Mouse (Mus musculus) adrenal gland, postnatal 14 days (tissue): ENCODE measurements at regions not wholly inside any gene's neighbourhood (a gene's known extent, or its start where the extent isn't known, plus 50 kb on each side); places are given as distances from the start of the nearest gene placed in this dataset.

Experiments used
- DNase-seq: peaks from one replicate; pipeline ENCODE4 v3.0.0; 2021; ENCODE audit warnings: mixed read lengths

GRCm38 (mm10) chr5:141054991-141055390 is 54.6 kb upstream of the Card11 start:
- no peak for DNase-seq

GRCm38 (mm10) chr5:141055596-141056343 is 55.4 kb upstream of the Card11 start:
- no peak for DNase-seq

- peak; percentile 15 for DNase-seq
These were observed 57.8 kb upstream of the Card11 start for GRCm38 (mm10) chr5:141058141-141058540.

GRCm38 (mm10) chr5:141058863-141059262 is 58.5 kb upstream of the Card11 start:
- DNase-seq, result no peak

- no peak for DNase-seq
These were observed 61.8 kb upstream of the Card11 start for GRCm38 (mm10) chr5:141062144-141062543.

- DNase-seq, result no peak
These were observed 67.2 kb upstream of the Card11 start for GRCm38 (mm10) chr5:141067561-141067960.

- DNase-seq, result no peak
These were observed 74.1 kb upstream of the Card11 start for GRCm38 (mm10) chr5:141074457-141074856.

- no peak for DNase-seq
These were observed 75.8 kb upstream of the Card11 start for GRCm38 (mm10) chr5:141076158-141076557.

- no peak for DNase-seq
These were observed 76.6 kb upstream of the Card11 start for GRCm38 (mm10) chr5:141076942-141077341.

- no peak for DNase-seq
These were observed 80.5 kb upstream of the Card11 start for GRCm38 (mm10) chr5:141080896-141081295.

- no peak for DNase-seq
These were observed 83.8 kb upstream of the Card11 start for GRCm38 (mm10) chr5:141084056-141084730.

GRCm38 (mm10) chr5:141084746-141085145 is 84.4 kb upstream of the Card11 start:
- no peak for DNase-seq

GRCm38 (mm10) chr5:141091676-141092075 is 91.3 kb upstream of the Card11 start:
- no peak for DNase-seq

- DNase-seq, result peak; percentile 78
These were observed 93.3 kb upstream of the Card11 start for GRCm38 (mm10) chr5:141093641-141094040.

- DNase-seq, result no peak
These were observed 97.5 kb upstream of the Card11 start for GRCm38 (mm10) chr5:141097878-141098277.

GRCm38 (mm10) chr5:141111666-141112065 is 111.3 kb upstream of the Card11 start:
- peak; percentile 33 for DNase-seq

GRCm38 (mm10) chr5:141115273-141115904 is 115.0 kb upstream of the Card11 start:
- DNase-seq, result no peak

- DNase-seq, result no peak
These were observed 115.6 kb upstream of the Card11 start for GRCm38 (mm10) chr5:141115963-141116362.

- no peak for DNase-seq
These were observed 115.4 kb upstream of the Sdk1 start for GRCm38 (mm10) chr5:141125870-141126269.

GRCm38 (mm10) chr5:141126536-141126935 is 114.8 kb upstream of the Sdk1 start:
- no peak for DNase-seq

GRCm38 (mm10) chr5:141131036-141131435 is 110.3 kb upstream of the Sdk1 start:
- DNase-seq, result no peak

- DNase-seq, result peak; percentile 5
These were observed 109.4 kb upstream of the Sdk1 start for GRCm38 (mm10) chr5:141131906-141132305.

- DNase-seq, result no peak
These were observed 105.1 kb upstream of the Sdk1 start for GRCm38 (mm10) chr5:141136239-141136638.
